Mouse (Mus musculus) liver, embryonic 14.5 days (tissue): ENCODE measurements at regions not wholly inside any gene's neighbourhood (a gene's known extent, or its start where the extent isn't known, plus 50 kb on each side); places are given as distances from the start of the nearest gene placed in this dataset.

Experiments used
- ATAC-seq: fragments of 200-750 bp; cut with Nextera tagmentation; 2 replicates; pipeline ENCODE4 v1.8.0; 2017; ENCODE audit warnings: moderate number of reproducible peaks, mild to moderate bottlenecking, moderate library complexity; ENCODE audit not compliant: insufficient read depth
- DNase-seq, 3 experiments: peaks; one replicate each; pipeline ENCODE4 v3.0.0-alpha.2; 2012 to 2013; ENCODE audit warnings: low read depth in 3 of 3, low spot score in 3 of 3
- H3K27ac ChIP-seq: fragments of 300-500 bp; sonication (generic); 2 replicates; pipeline ENCODE4 v1.5.1; 2014; ENCODE audit warnings: moderate library complexity, mild to moderate bottlenecking, control low read depth, inconsistent platforms
- H3K27me3 ChIP-seq: fragments of 300-500 bp; sonication (generic); 2 replicates; pipeline ENCODE4 v1.6.1; 2014; ENCODE audit warnings: mild to moderate bottlenecking, low read length, moderate library complexity; ENCODE audit not compliant: control insufficient read depth, insufficient read depth
- H3K36me3 ChIP-seq: fragments of 300-500 bp; sonication (generic); replicated peaks from 2 replicates; pipeline ENCODE4 v1.6.1; 2014; ENCODE audit warnings: low read depth; ENCODE audit not compliant: control insufficient read depth, insufficient read depth
- H3K4me1 ChIP-seq, 2 experiments: fragments of 200-500 bp in 1 of 2; fragments of 300-500 bp in 1 of 2; sonication (generic) in 1 of 2; replicated peaks; 2 replicates each; pipeline ENCODE4 v1.6.1; 2012 to 2014; ENCODE audit warnings: antibody characterized with exemption in 1 of 2, inconsistent platforms in 1 of 2, low read length in 1 of 2; ENCODE audit not compliant: control insufficient read depth in 2 of 2, insufficient read depth in 2 of 2
- H3K4me2 ChIP-seq: fragments of 300-500 bp; sonication (generic); 2 replicates; pipeline ENCODE4 v1.6.1; 2014; ENCODE audit warnings: low read depth, mild to moderate bottlenecking, control low read depth, moderate library complexity
- H3K4me3 ChIP-seq, 2 experiments: fragments of 200-500 bp in 1 of 2; fragments of 300-500 bp in 1 of 2; sonication (generic) in 1 of 2; 2 replicates each; pipeline ENCODE4 v1.5.1; 2012 to 2014; ENCODE audit warnings: low read depth in 2 of 2, low read length in 2 of 2, mild to moderate bottlenecking in 2 of 2, control low read depth in 1 of 2, inconsistent platforms in 1 of 2, moderate library complexity in 1 of 2; ENCODE audit not compliant: insufficient read depth in 1 of 2
- H3K9ac ChIP-seq: fragments of 300-500 bp; sonication (generic); replicated peaks from 2 replicates; pipeline ENCODE4 v1.6.1; 2014; ENCODE audit warnings: mild to moderate bottlenecking, control low read depth, moderate library complexity
- H3K9me3 ChIP-seq: fragments of 300-500 bp; sonication (generic); 2 replicates; pipeline ENCODE4 v1.6.1; 2016; ENCODE audit warnings: low read length, mixed read lengths; ENCODE audit not compliant: control insufficient read depth
- CTCF ChIP-seq: IDR thresholded peaks from 2 replicates; pipeline ENCODE4 v1.5.1; 2016; ENCODE audit warnings: antibody characterized with exemption, low read depth, control low read depth
- EP300 ChIP-seq: IDR thresholded peaks from 2 replicates; pipeline ENCODE4 v1.6.1; 2016; ENCODE audit warnings: antibody characterized with exemption, low read depth
- WGBS: fragments of 180-500 bp; shearing (Covaris S2); extraction: QIAGEN DNeasy Blood & Tissue Kit; methylation state at CpG from one replicate; pipeline ENCODE4 v1.1.7; 2014; ENCODE audit not compliant: insufficient replicate concordance; 5-methylcytosine and 5-hydroxymethylcytosine counted together

DNA sequence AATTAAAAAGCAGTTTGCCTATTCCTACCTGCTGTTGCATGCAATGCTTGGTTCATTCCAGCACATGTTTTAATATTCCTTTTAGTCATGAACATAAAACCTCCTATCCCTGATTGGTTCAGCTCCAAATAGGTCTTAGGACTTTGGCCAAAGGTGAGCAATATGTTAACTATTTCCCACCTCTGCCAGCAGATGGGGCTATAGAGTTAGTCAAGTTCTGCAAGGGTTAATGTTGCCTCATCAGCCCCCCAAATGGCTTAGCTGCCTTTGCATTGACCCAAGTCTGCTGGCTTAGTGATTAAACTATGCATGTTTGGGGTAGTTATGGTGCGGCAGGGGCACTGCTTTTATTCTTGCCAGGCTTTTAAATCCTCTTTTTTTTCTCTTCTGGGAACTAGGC is 62.1 kb upstream of the Arhgap24 start:
- Histone ChIP-seq H3K36me3 (no peaks in the 10 kb centered on the region), H3K27ac (no peak overlapping the region), H3K9ac (no peak overlapping the region), H3K9me3 (no peaks in the 10 kb centered on the region), H3K4me2 (no peak overlapping the region), H3K4me1 (no peaks in the 10 kb centered on the region), H3K4me3 (no peak overlapping the region), H3K27me3 (no peaks in the 10 kb centered on the region)
- ATAC-seq (no peak), DNase-seq (peak in 2 of 3 experiments; percentile 0 to 1)
- 12% methylated on average over 1 of the region's 1 CpGs for WGBS
- TF ChIP-seq CTCF (peak; percentile 53), EP300 (no peak)

DNA sequence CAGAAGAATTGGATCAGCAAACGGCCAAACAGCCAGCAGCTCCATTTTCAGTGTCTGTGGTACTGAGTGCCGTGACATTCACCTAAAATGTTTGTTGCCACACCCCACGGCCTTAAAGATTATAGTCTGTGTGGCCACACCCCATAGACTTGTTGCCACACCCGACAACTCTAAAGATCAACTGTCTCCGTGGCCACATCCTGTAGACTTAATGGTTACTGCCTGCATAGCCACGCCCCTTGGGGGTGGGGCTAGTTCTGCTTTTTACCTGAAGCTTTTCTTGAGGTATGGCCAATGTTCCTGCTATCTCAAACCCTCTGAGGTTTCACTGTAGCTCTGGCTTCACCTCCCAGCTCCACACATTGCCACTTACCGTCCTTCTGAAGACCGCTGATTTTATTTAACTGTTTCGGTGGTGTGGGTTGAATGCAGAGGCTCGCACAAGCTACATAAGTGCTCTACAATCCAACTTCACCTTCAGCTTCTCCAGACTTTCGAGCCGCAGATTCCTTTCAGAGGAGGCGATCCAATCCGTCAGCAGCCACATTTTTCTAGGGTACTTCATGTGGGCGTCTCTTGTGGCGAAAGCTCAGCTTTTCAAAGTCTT is 56.5 kb upstream of the Arhgap24 start:
- no peak for TF ChIP-seq EP300
- no peak for TF ChIP-seq CTCF
- H3K9me3 ChIP-seq = no peaks in the 10 kb centered on the region
- DNase-seq (no peak), ATAC-seq (no peak)
- no peaks in the 10 kb centered on the region for H3K27me3 ChIP-seq
- H3K27ac ChIP-seq = no peak overlapping the region
- no peaks in the 10 kb centered on the region for H3K4me1 ChIP-seq
- no peak overlapping the region for H3K9ac ChIP-seq
- no peak overlapping the region for H3K4me3 ChIP-seq
- H3K4me2 ChIP-seq = no peak overlapping the region
- H3K36me3 ChIP-seq = no peaks in the 10 kb centered on the region
- WGBS = 60% methylated on average over 16 of the region's 16 CpGs

DNA sequence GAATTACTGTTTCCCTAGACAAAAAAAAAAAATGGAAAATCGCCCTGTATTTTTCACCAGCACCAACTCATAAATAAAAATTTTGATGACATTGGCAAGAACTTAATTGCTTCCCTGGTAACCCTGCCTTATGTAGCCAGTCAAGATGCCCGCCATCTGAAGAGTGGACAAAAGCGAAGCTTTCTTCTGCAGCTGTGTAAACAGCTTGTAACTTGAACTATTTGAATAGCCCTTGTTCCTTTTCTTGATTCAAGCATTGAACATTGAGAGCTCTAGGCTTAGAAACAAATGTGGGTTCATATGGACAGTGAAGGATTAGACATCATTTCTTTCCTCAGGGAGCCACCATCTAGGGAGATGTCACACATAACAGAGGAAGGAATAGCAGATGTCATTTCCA is 52.9 kb upstream of the Arhgap24 start:
- ATAC-seq = no peak
- Histone ChIP-seq H3K27ac (no peak overlapping the region), H3K9me3 (no peaks in the 10 kb centered on the region), H3K4me2 (no peak overlapping the region), H3K9ac (no peak overlapping the region), H3K36me3 (no peaks in the 10 kb centered on the region), H3K4me3 (no peak overlapping the region), H3K27me3 (no peaks in the 10 kb centered on the region), H3K4me1 (no peaks in the 10 kb centered on the region)
- no peak for DNase-seq
- 43% methylated on average over 3 of the region's 3 CpGs for WGBS
- TF ChIP-seq EP300 (no peak), CTCF (no peak)
